Mouse (Mus musculus) right cerebral cortex, postnatal 36 days (tissue): ENCODE measurements at regions not wholly inside any gene's neighbourhood (a gene's known extent, or its start where the extent isn't known, plus 50 kb on each side); places are given as distances from the start of the nearest gene placed in this dataset.
A peak's percentile ranks its signal among the peaks of the same experiment; 100 is the strongest.

Experiments used
- DNase-seq, 2 experiments: peaks; one replicate each; pipeline ENCODE4 v3.0.0; 2022; ENCODE audit warnings: low spot score in 2 of 2, mixed read lengths in 1 of 2

DNA sequence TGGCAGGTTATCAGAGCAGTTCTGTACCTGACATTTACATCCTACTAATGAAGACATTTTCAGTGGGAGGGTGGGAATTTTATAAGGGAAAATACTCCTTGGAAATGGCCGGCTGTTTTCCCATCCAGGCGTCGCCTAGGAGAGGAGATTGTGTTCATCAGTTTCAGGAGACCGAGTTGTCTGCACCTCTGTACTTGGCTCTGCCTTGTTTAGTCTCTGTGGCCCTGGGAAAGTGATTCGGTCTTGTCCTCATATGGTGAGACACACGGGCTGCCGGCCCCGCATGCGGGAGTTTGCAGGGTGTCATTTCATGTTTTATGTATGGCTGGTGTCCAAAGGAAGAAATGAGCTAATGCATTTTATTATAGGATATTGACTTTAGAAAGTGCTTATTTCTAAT is 287.9 kb downstream of the Cd109 start:
- no peak for DNase-seq

DNA sequence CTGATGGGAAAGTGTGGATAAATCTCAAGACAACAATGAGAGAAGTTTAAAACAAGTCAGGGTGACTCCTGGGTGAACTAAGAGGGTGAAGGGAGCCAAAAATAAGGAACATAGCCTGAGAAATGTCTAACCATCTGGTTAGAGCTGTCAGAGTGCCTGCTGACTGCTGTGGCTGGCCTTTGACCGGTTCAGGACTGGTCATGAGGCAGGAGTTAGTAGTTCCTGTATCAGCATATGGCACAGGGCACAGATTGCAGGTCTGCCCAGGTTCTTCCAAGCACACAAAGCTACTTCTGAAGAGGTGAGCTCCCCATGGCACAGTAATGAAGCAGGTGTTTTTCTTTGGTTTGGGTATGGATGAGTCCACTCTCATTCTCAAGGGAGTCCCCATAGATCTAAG is 302.0 kb downstream of the Cd109 start:
- DNase-seq, result no peak

- DNase-seq, result no peak
Observed at GRCm38 (mm10) chr9:78925977-78926593, 310.7 kb downstream of the Cd109 start.

DNA sequence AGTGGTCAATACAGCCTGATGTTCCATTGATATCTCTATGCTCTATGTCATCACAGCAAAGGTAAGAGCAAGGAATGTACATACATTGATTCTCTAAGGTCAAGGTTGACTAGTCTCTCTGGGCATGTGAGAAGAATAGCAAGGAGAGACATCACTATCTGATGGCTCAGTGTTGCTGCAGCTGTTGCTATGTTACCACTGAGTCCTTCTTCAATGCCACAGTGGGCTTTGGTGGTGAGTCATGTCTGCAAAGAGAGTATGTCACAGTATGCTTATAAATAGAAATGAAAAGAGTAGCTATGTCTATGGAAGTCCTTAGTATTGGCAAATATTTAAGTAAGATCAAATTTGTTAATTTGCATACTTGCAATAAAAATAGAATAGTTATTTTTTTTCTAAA is 326.3 kb downstream of the Cd109 start:
- DNase-seq, result peak in 1 of 2 experiments; percentile 4

DNA sequence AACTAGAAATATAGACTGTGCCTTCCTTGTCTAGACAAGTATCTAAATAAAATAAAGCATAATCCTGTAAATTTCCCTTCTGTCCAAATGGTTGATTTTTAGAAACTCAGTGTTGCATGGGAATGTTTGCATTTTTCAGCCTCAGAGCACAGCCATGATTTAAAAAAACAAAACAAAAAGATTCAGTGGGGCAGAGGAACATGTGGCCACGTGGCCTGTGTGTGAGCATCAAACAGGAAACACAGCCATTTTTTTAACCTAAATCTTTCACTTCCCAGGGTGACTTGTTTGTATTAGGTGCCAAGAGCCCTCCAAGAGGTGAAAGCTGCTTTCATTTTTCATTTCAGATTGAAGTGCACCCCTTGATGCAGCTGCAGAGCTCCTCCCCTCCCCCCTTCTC is 349.5 kb downstream of the Cd109 start:
- DNase-seq, result no peak

GRCm38 (mm10) chr9:78965226-78965950 is 350.0 kb downstream of the Cd109 start:
- DNase-seq, result no peak

GRCm38 (mm10) chr9:78971731-78972130 is 356.4 kb downstream of the Cd109 start:
- DNase-seq, result no peak

- DNase-seq, result peak; percentile 36 to 62
Observed at GRCm38 (mm10) chr9:78983734-78984133, 368.4 kb downstream of the Cd109 start.

- DNase-seq, result no peak
Observed at GRCm38 (mm10) chr9:78985184-78985864, 370.0 kb downstream of the Cd109 start.

DNA sequence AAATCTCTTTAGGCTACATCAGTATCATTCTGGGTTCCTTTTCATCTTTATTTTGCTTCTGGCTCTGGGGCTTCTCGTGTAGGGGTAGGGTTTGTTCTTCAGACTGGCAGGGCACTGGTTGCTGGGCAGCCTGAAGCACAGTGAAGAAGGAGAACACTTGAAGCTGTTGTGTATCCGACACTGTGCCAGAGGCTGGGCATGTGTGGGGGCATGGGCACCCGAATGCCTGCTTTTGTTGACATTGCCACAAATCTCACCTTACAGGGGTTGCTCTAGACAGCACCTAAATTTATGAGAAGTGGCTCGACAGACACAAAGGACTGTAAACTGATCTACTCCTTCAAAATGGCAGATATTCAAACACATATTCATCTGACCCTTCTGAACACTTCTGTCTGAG is 376.0 kb downstream of the Cd109 start:
- DNase-seq, result no peak

DNA sequence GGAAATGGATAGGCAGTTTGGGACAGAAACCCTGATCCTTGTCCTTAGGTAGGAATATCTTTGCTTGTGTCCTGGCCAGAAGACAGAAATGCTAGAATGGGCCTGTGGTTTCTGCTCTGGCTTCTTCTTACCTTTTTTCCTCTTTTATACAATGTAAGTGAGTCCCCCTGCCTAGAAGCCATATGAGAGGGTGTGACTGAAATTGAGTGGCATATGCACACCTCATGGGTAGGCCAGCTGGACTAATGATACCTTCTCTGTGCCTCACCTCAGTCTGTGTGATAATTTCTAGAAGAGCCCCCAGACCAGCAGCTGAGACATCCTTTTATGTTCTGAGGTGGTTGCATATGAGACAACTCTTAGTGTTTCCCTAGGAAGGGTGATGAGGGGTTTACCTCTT is 385.7 kb downstream of the Cd109 start:
- no peak for DNase-seq

- no peak for DNase-seq
Observed at GRCm38 (mm10) chr9:79001930-79002329, 386.6 kb downstream of the Cd109 start.

GRCm38 (mm10) chr9:79004296-79004980 is 389.1 kb downstream of the Cd109 start:
- no peak for DNase-seq

- DNase-seq, result no peak
Observed at GRCm38 (mm10) chr9:79022291-79022690, 406.9 kb downstream of the Cd109 start.

DNA sequence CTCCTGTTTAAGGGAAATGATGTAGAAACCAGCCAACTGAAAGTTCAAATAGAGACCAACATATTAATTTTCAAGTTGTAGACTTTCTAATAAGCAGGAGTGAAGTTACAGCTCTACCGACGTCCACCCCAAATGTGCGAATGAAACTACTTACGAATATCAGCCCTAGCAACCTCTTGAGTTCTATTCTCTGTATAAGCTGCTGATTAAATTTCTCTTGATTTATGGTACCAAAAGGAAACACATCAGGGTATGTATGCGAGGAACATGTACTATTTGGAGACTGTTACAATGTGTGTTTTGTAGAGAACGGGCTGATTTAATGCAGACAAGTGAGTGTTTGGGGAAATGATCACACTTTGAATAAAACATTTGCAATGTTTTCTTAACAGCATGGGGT is 412.9 kb downstream of the Cd109 start:
- DNase-seq, result no peak

GRCm38 (mm10) chr9:79029456-79029855 is 414.1 kb downstream of the Cd109 start:
- DNase-seq, result no peak

- DNase-seq, result no peak
Observed at GRCm38 (mm10) chr9:79035677-79036076, 420.3 kb downstream of the Cd109 start.

DNA sequence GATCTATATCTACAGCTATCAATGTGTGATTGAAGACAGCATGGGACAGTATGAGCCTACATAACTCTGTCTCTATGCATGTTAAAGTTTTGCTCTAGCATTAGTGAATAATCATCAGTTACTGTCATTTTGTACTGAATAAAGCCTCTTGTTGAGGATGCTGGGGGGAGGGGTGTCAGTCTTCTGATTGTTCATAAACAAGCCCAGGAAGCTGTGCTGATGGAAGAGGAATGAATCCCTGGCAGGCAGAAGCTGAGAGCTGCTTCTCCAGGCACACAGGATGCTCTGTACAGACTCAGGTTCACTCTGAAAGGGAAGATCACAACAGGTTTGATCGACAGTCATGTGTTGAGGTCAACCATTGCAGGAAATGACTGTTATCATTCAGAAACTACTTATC is 421.7 kb downstream of the Cd109 start:
- no peak for DNase-seq

- DNase-seq, result no peak
Observed at GRCm38 (mm10) chr9:79038971-79039370, 423.6 kb downstream of the Cd109 start.

GRCm38 (mm10) chr9:79044344-79044743 is 429.0 kb downstream of the Cd109 start:
- no peak for DNase-seq

- DNase-seq, result no peak
Observed at GRCm38 (mm10) chr9:79045314-79045713, 430.0 kb downstream of the Cd109 start.

- no peak for DNase-seq
Observed at GRCm38 (mm10) chr9:79071961-79072360, 456.6 kb downstream of the Cd109 start.
